Mouse (Mus musculus): ENCODE data around the gene Slit3. TPM values are rescaled to one million over a fixed set of nuclear protein-coding genes. Genes with fewer than 3 reads are reported as not detected.

Gene Slit3
- polyA plus RNA-seq, 1 experiment from 2014 or later: 13.0 TPM

DNA sequence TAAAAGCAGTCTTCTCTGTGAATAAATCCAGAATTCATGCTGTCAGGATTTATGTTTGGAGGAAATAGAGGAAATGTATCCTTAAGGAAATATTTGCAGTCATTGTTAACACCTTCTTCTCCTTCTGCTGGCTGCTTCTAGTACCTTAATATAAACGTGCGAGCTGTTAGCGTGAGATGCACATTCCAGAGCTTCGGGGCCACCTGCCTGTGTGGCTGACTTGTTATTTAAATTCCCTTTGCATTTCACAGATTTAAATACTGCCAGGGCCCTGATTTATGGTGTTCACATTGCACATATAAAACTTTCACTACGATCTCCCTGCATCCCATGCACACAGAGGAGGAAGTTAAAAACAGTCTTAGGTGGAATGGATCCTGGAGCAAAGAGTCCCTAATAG is 221.5 kb downstream of the Slit3 start:
- Histone ChIP-seq H3K4me2 (no peak overlapping the region), H3K4me3 (no peak overlapping the region), H3K9ac (no peak overlapping the region), H3K27me3 (no peaks in the 10 kb centered on the region), H3K4me1 (replicated peaks) (peaks cover 8% of the 10 kb centered on the region; the same call in 1 of the 2 replicates), H3K36me3 (no peaks in the 10 kb centered on the region), H3K9me3 (no peaks in the 10 kb centered on the region), H3K27ac (replicated peaks) (no peak overlapping the region)
- WGBS: 75% methylated on average over 5 of the region's 5 CpGs
- no peak for ATAC-seq (ENCODE audit: low FRiP score, low read depth)

- WGBS: 80% methylated on average over 13 of the region's 13 CpGs
- ATAC-seq (ENCODE audit: low FRiP score, low read depth): no peak
- H3K9me3 ChIP-seq: no peaks in the 10 kb centered on the region
- H3K27me3 ChIP-seq: 0 out of 2 replicates have a peak, but pooled peaks cover 3% of the 10 kb centered on the region
- no peaks in the 10 kb centered on the region for H3K36me3 ChIP-seq
- H3K4me3 ChIP-seq: no peak overlapping the region
- H3K9ac ChIP-seq: no peak overlapping the region
- H3K27ac ChIP-seq (replicated peaks): no peak overlapping the region
- no peak overlapping the region for H3K4me2 ChIP-seq
- no peaks in the 10 kb centered on the region; the same call in 1 of the 2 replicates for H3K4me1 ChIP-seq (replicated peaks)
These were observed 224.9 kb downstream of the Slit3 start for GRCm38 (mm10) chr11:35345696-35346480.

DNA sequence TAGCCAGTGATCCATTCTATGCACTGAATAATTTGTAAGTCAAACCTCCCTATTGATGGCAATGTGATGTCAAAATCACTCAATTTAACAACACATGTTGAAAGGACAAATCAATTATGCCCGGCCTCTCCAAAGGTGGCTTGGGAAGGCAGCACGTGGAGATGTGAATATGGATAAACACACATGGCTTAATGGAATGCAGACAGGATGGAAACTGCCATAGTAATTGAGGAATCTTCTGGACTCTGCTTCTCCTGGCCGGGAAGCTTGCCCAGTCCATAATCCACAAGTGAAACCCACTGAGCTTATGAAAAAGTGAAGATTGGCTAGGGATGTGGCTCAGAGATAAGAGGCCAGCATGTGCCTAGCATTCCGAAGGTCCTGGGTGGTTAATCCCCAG is 227.1 kb downstream of the Slit3 start:
- H3K4me2 ChIP-seq: no peak overlapping the region
- 42% methylated on average over 4 of the region's 4 CpGs for WGBS
- H3K9ac ChIP-seq: no peak overlapping the region
- no peak for ATAC-seq (ENCODE audit: low FRiP score, low read depth)
- no peaks in the 10 kb centered on the region for H3K36me3 ChIP-seq
- no peak overlapping the region for H3K27ac ChIP-seq (replicated peaks)
- H3K9me3 ChIP-seq: no peaks in the 10 kb centered on the region
- H3K27me3 ChIP-seq: 0 out of 2 replicates have a peak, but pooled peaks cover 3% of the 10 kb centered on the region
- H3K4me1 ChIP-seq (replicated peaks): no peaks in the 10 kb centered on the region; the same call in 1 of the 2 replicates
- no peak overlapping the region for H3K4me3 ChIP-seq

GRCm38 (mm10) chr11:35350968-35351367 is 229.9 kb downstream of the Slit3 start:
- 23% methylated on average over 4 of the region's 4 CpGs for WGBS
- no peak for ATAC-seq (ENCODE audit: low FRiP score, low read depth)
- Histone ChIP-seq H3K27ac (replicated peaks) (no peak overlapping the region), H3K9me3 (no peaks in the 10 kb centered on the region), H3K36me3 (no peaks in the 10 kb centered on the region), H3K4me2 (no peak overlapping the region), H3K9ac (no peak overlapping the region), H3K27me3 (peaks cover 3% of the 10 kb centered on the region; the same call in 1 of the 2 replicates), H3K4me1 (replicated peaks) (no peaks in the 10 kb centered on the region; the same call in 1 of the 2 replicates), H3K4me3 (no peak overlapping the region)

GRCm38 (mm10) chr11:35351376-35351775 is 230.4 kb downstream of the Slit3 start:
- no peak for ATAC-seq (ENCODE audit: low FRiP score, low read depth)
- H3K27me3 ChIP-seq: peaks cover 3% of the 10 kb centered on the region; the same call in 1 of the 2 replicates

GRCm38 (mm10) chr11:35355811-35356210 is 234.8 kb downstream of the Slit3 start:
- H3K9me3 ChIP-seq: no peaks in the 10 kb centered on the region
- H3K27me3 ChIP-seq: peaks cover 5% of the 10 kb centered on the region; the same call in 1 of the 2 replicates
- ATAC-seq (ENCODE audit: low FRiP score, low read depth): no peak
- no peak overlapping the region for H3K27ac ChIP-seq (replicated peaks)
- no peak overlapping the region for H3K9ac ChIP-seq
- H3K36me3 ChIP-seq: no peaks in the 10 kb centered on the region
- no peak overlapping the region for H3K4me2 ChIP-seq
- no peaks in the 10 kb centered on the region for H3K4me1 ChIP-seq (replicated peaks)
- WGBS: 81% methylated on average over 4 of the region's 4 CpGs
- no peak overlapping the region for H3K4me3 ChIP-seq

More at GRCm38 (mm10) chr11:35351376-35351775, 230.4 kb downstream of the Slit3 start:
- no peak overlapping the region for H3K4me3 ChIP-seq
- WGBS: 15% methylated on average over 2 of the region's 2 CpGs
- no peaks in the 10 kb centered on the region for H3K36me3 ChIP-seq
- no peaks in the 10 kb centered on the region; the same call in 1 of the 2 replicates for H3K4me1 ChIP-seq (replicated peaks)
- H3K4me2 ChIP-seq: no peak overlapping the region
- H3K9ac ChIP-seq: no peak overlapping the region
- no peaks in the 10 kb centered on the region for H3K9me3 ChIP-seq
- no peak overlapping the region for H3K27ac ChIP-seq (replicated peaks)

DNA sequence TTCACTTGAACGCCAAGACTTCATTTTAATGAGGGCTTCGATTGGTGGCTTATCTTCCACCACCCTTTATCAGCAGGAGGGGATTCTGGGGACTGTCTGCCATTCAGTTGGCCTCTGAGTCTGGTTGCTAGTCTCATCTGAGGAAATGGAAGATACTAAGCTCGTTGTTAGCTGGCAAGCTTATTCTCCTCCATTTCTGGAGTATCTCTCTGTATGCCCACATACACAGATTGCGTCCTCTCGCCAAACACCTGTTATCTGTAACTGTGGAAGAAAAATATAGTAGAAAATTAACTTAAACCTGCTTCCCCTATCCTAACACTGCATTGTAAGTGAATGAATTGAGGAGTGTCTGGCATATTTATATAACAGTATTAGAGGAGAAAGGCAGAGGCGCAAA is 240.0 kb downstream of the Slit3 start:
- H3K27me3 ChIP-seq: peaks cover 11% of the 10 kb centered on the region; the same call in 1 of the 2 replicates
- 90% methylated on average over 6 of the region's 6 CpGs for WGBS
- H3K27ac ChIP-seq (replicated peaks): no peak overlapping the region
- H3K4me2 ChIP-seq: no peak overlapping the region
- no peaks in the 10 kb centered on the region for H3K9me3 ChIP-seq
- peaks cover 6% of the 10 kb centered on the region; the same call in 1 of the 2 replicates for H3K4me1 ChIP-seq (replicated peaks)
- ATAC-seq (ENCODE audit: low FRiP score, low read depth): no peak
- no peaks in the 10 kb centered on the region for H3K36me3 ChIP-seq
- no peak overlapping the region for H3K9ac ChIP-seq
- H3K4me3 ChIP-seq: no peak overlapping the region

DNA sequence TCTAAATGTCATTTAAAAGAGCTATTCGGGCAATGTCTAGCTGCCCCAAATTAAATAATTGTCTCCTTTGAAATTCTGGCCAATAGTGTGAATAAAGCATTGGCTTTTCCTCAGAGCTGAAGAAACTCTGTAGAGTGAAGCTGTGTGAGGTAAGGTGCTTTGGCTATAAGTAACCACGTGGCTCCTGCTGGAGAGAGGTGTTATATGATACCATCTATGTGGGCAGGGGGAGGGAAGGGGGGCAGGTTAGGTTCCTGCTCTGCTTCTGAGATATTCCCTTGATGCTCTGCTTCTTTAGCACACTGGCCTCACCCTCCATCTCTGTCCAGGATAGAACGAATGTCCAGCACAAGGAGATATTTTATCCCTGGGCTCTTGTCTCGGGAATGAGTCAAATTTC is 242.0 kb downstream of the Slit3 start:
- no peaks in the 10 kb centered on the region for H3K36me3 ChIP-seq
- no peak for ATAC-seq (ENCODE audit: low FRiP score, low read depth)
- WGBS: 68% methylated on average over 4 of the region's 4 CpGs

GRCm38 (mm10) chr11:35364469-35364868 is 243.4 kb downstream of the Slit3 start:
- peaks cover 20% of the 10 kb centered on the region for H3K27me3 ChIP-seq
- H3K4me1 ChIP-seq (replicated peaks): peaks cover 6% of the 10 kb centered on the region; the same call in 1 of the 2 replicates
- no peaks in the 10 kb centered on the region for H3K9me3 ChIP-seq
- no peak overlapping the region for H3K4me3 ChIP-seq
- no peaks in the 10 kb centered on the region for H3K36me3 ChIP-seq
- no peak overlapping the region for H3K9ac ChIP-seq
- H3K4me2 ChIP-seq: no peak overlapping the region
- no peak overlapping the region for H3K27ac ChIP-seq (replicated peaks)
- WGBS: 63% methylated on average over 10 of the region's 10 CpGs
- ATAC-seq (ENCODE audit: low FRiP score, low read depth): no peak

More for the DNA sequence above, 242.0 kb downstream of the Slit3 start:
- Histone ChIP-seq H3K4me1 (replicated peaks) (peaks cover 6% of the 10 kb centered on the region; the same call in 1 of the 2 replicates), H3K4me3 (no peak overlapping the region), H3K9ac (no peak overlapping the region), H3K9me3 (no peaks in the 10 kb centered on the region), H3K27me3 (peaks cover 14% of the 10 kb centered on the region; the same call in 1 of the 2 replicates), H3K27ac (replicated peaks) (no peak overlapping the region), H3K4me2 (no peak overlapping the region)

DNA sequence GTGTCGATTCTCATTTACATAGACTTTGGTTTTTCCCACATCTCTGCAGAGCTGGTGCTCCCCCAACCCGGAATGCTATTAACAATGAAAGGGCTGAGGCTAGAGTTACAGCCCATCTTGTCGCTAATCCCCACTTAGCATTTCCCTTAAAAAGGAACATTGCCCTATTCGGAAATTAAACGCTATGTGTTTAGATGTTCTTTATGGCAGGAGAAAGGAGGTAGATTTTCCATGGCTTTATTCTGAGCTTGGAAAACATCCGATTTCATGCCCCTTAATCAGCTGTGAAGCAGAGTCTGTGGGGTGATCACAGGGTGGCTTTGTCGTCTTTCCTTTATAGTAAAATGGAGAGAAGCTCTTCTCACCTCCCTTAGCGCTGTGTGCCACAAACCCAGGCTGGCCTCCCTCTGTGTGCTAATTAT is 244.5 kb downstream of the Slit3 start:
- WGBS: 10% methylated on average over 8 of the region's 8 CpGs
- no peaks in the 10 kb centered on the region for H3K9me3 ChIP-seq
- H3K4me1 ChIP-seq (replicated peaks): peaks cover 8% of the 10 kb centered on the region; the same call in 1 of the 2 replicates
- H3K9ac ChIP-seq: no peak overlapping the region
- peaks cover 20% of the 10 kb centered on the region for H3K27me3 ChIP-seq
- ATAC-seq (ENCODE audit: low FRiP score, low read depth): no peak
- H3K4me2 ChIP-seq: no peak overlapping the region; the same call in 1 of the 2 replicates
- no peaks in the 10 kb centered on the region for H3K36me3 ChIP-seq
- no peak overlapping the region for H3K27ac ChIP-seq (replicated peaks)
- H3K4me3 ChIP-seq: no peak overlapping the region

GRCm38 (mm10) chr11:35366611-35367010 is 245.6 kb downstream of the Slit3 start:
- 74% methylated on average over 4 of the region's 4 CpGs for WGBS
- Histone ChIP-seq H3K9me3 (no peaks in the 10 kb centered on the region), H3K27me3 (peaks cover 20% of the 10 kb centered on the region), H3K4me2 (no peak overlapping the region), H3K4me1 (replicated peaks) (peaks cover 8% of the 10 kb centered on the region; the same call in 1 of the 2 replicates), H3K36me3 (no peaks in the 10 kb centered on the region), H3K9ac (no peak overlapping the region), H3K4me3 (no peak overlapping the region), H3K27ac (replicated peaks) (no peak overlapping the region)
- no peak for ATAC-seq (ENCODE audit: low FRiP score, low read depth)

- WGBS: 91% methylated on average over 4 of the region's 4 CpGs
- Histone ChIP-seq H3K4me2 (no peak overlapping the region), H3K27ac (replicated peaks) (no peak overlapping the region), H3K36me3 (no peaks in the 10 kb centered on the region), H3K9me3 (no peaks in the 10 kb centered on the region), H3K27me3 (peaks cover 20% of the 10 kb centered on the region), H3K9ac (no peak overlapping the region), H3K4me3 (no peak overlapping the region), H3K4me1 (replicated peaks) (peaks cover 8% of the 10 kb centered on the region; the same call in 1 of the 2 replicates)
- ATAC-seq (ENCODE audit: low FRiP score, low read depth): no peak
These were observed 246.2 kb downstream of the Slit3 start for GRCm38 (mm10) chr11:35367248-35367647.
